Mouse (Mus musculus): ENCODE results near the gene Plch2. TPM values are rescaled to one million over a fixed set of nuclear protein-coding genes. Genes with fewer than 3 reads are reported as not detected.
A peak's percentile ranks its signal among the peaks of the same experiment; 100 is the strongest.

Gene Plch2
- polyA plus RNA-seq, 1 experiment = 66.4 TPM

GRCm38 (mm10) chr4:154965856-154966255 lies 90.7 kb downstream of the Plch2 start:
- H3K4me3 ChIP-seq (ENCODE audit: insufficient read depth, low read length) = no peak overlapping the region; the same call in 1 of the 2 replicates
- no peak overlapping the region for H3K27ac ChIP-seq (ENCODE audit: insufficient read depth, low read length)
- H3K4me1 ChIP-seq (ENCODE audit: control insufficient read depth, insufficient read depth, low read length) = peaks cover 3% of the 10 kb centered on the region; the same call in 1 of the 2 replicates
- TF ChIP-seq CTCF (IDR thresholded peaks at IDR 0.05; ENCODE audit: extremely low read depth, insufficient read depth, low read length) = no peak
- no peak for TF ChIP-seq POLR2A (IDR thresholded peaks at IDR 0.05; ENCODE audit: extremely low read depth, insufficient read depth, low read length)

- Histone ChIP-seq H3K4me3 (ENCODE audit: insufficient read depth, low read length) (peak overlapping the region; percentile 93), H3K27ac (ENCODE audit: insufficient read depth, low read length) (peak overlapping the region; percentile 92), H3K4me1 (ENCODE audit: control insufficient read depth, insufficient read depth, low read length) (peaks cover 3% of the 10 kb centered on the region; the same call in 1 of the 2 replicates)
- 0 out of 2 replicates have a peak, but pooled peaks have one; percentile 5 for TF ChIP-seq POLR2A (IDR thresholded peaks at IDR 0.05; ENCODE audit: extremely low read depth, insufficient read depth, low read length)
- TF ChIP-seq CTCF (IDR thresholded peaks at IDR 0.05; ENCODE audit: extremely low read depth, insufficient read depth, low read length) = no peak
Measured at GRCm38 (mm10) chr4:154964581-154965235, 91.9 kb downstream of the Plch2 start.

GRCm38 (mm10) chr4:154963901-154964580 lies 92.5 kb downstream of the Plch2 start, which contains the start of gene Pank4:
Gene Pank4 (plus strand): TSS chr4:154964123.
- TF ChIP-seq CTCF (IDR thresholded peaks at IDR 0.05; ENCODE audit: extremely low read depth, insufficient read depth, low read length) = no peak
- TF ChIP-seq POLR2A (IDR thresholded peaks at IDR 0.05; ENCODE audit: extremely low read depth, insufficient read depth, low read length) = peak; percentile 62
- Histone ChIP-seq H3K4me3 (ENCODE audit: insufficient read depth, low read length) (peak within 1 kb of the TSS; percentile 93), H3K27ac (ENCODE audit: insufficient read depth, low read length) (peak within 1 kb of the TSS; percentile 93), H3K4me1 (ENCODE audit: control insufficient read depth, insufficient read depth, low read length) (peaks cover 3% of the 10 kb centered on the region)

- peaks cover 3% of the 10 kb centered on the region for H3K4me1 ChIP-seq (ENCODE audit: control insufficient read depth, insufficient read depth, low read length)
- peak; percentile 49; the same call in 1 of the 2 replicates for TF ChIP-seq POLR2A (IDR thresholded peaks at IDR 0.05; ENCODE audit: extremely low read depth, insufficient read depth, low read length)
- TF ChIP-seq CTCF (IDR thresholded peaks at IDR 0.05; ENCODE audit: extremely low read depth, insufficient read depth, low read length) = no peak
- H3K27ac ChIP-seq (ENCODE audit: insufficient read depth, low read length) = peak overlapping the region; percentile 70
- H3K4me3 ChIP-seq (ENCODE audit: insufficient read depth, low read length) = peak overlapping the region; percentile 93
Measured at GRCm38 (mm10) chr4:154963190-154963836, 93.3 kb downstream of the Plch2 start.

GRCm38 (mm10) chr4:154962683-154963082 lies 93.9 kb downstream of the Plch2 start:
- Histone ChIP-seq H3K4me3 (ENCODE audit: insufficient read depth, low read length) (peak overlapping the region; percentile 93), H3K4me1 (ENCODE audit: control insufficient read depth, insufficient read depth, low read length) (peaks cover 3% of the 10 kb centered on the region), H3K27ac (ENCODE audit: insufficient read depth, low read length) (peak overlapping the region; percentile 13; the same call in 1 of the 2 replicates)
- TF ChIP-seq CTCF (IDR thresholded peaks at IDR 0.05; ENCODE audit: extremely low read depth, insufficient read depth, low read length) (no peak), POLR2A (IDR thresholded peaks at IDR 0.05; ENCODE audit: extremely low read depth, insufficient read depth, low read length) (no peak)

GRCm38 (mm10) chr4:154961911-154962310 lies 94.7 kb downstream of the Plch2 start:
- Histone ChIP-seq H3K4me3 (ENCODE audit: insufficient read depth, low read length) (peak overlapping the region; percentile 93), H3K27ac (ENCODE audit: insufficient read depth, low read length) (peak overlapping the region; percentile 62; the same call in 1 of the 2 replicates), H3K4me1 (ENCODE audit: control insufficient read depth, insufficient read depth, low read length) (peaks cover 5% of the 10 kb centered on the region)
- no peak for TF ChIP-seq CTCF (IDR thresholded peaks at IDR 0.05; ENCODE audit: extremely low read depth, insufficient read depth, low read length)
- no peak for TF ChIP-seq POLR2A (IDR thresholded peaks at IDR 0.05; ENCODE audit: extremely low read depth, insufficient read depth, low read length)

- TF ChIP-seq POLR2A (IDR thresholded peaks at IDR 0.05; ENCODE audit: extremely low read depth, insufficient read depth, low read length) = no peak
- TF ChIP-seq CTCF (IDR thresholded peaks at IDR 0.05; ENCODE audit: extremely low read depth, insufficient read depth, low read length) = no peak
- peak overlapping the region; percentile 93 for H3K4me3 ChIP-seq (ENCODE audit: insufficient read depth, low read length)
- H3K4me1 ChIP-seq (ENCODE audit: control insufficient read depth, insufficient read depth, low read length) = peaks cover 5% of the 10 kb centered on the region
- H3K27ac ChIP-seq (ENCODE audit: insufficient read depth, low read length) = peak overlapping the region; percentile 62
Measured at GRCm38 (mm10) chr4:154961226-154961738, 95.3 kb downstream of the Plch2 start.

- H3K27ac ChIP-seq (ENCODE audit: insufficient read depth, low read length) = peak within 1 kb of the TSS; percentile 62
- peak; percentile 65 for TF ChIP-seq POLR2A (IDR thresholded peaks at IDR 0.05; ENCODE audit: extremely low read depth, insufficient read depth, low read length)
- no peak for TF ChIP-seq CTCF (IDR thresholded peaks at IDR 0.05; ENCODE audit: extremely low read depth, insufficient read depth, low read length)
Measured at GRCm38 (mm10) chr4:154960690-154961225, 95.8 kb downstream of the Plch2 start, which contains the start of gene Hes5. Gene Hes5 (plus strand): TSS chr4:154960923.

More at GRCm38 (mm10) chr4:154960690-154961225, 95.8 kb downstream of the Plch2 start, which contains the start of gene Hes5:
- Histone ChIP-seq H3K4me1 (ENCODE audit: control insufficient read depth, insufficient read depth, low read length) (peaks cover 4% of the 10 kb centered on the region), H3K4me3 (ENCODE audit: insufficient read depth, low read length) (peak within 1 kb of the TSS; percentile 93)
